Mouse (Mus musculus) layer of hippocampus, postnatal 10 days (tissue): ENCODE measurements around the gene Epha4. TPM values are rescaled to one million over a fixed set of nuclear protein-coding genes. Genes with fewer than 3 reads are reported as not detected.
A peak's percentile ranks its signal among the peaks of the same experiment; 100 is the strongest.

Source experiments
- DNase-seq, 2 experiments: peaks; one replicate each; pipeline ENCODE4 v3.0.0; 2021; ENCODE audit warnings: low spot score in 2 of 2
- long read RNA-seq: library from polyadenylated mRNA; stranded (forward); transcript quantifications from one replicate; pipeline ENCODE4 v2.0.0, GENCODE M21; 2023
- total RNA-seq, 2 experiments: library from RNA; stranded (reverse); gene quantifications; 2 replicates each; pipeline ENCODE4 v1.2.3; 2021

The Epha4 gene
- total RNA-seq: 100 to 1,000 TPM; 303 to 317 TPM
- long read RNA-seq, full-length matches to known transcripts: 9 of 53 reads
- long read RNA-seq, partial matches to known transcripts: 18 of 53 reads
- long read RNA-seq, other reads (novel, unspliced or antisense): 26 of 53 reads

DNA sequence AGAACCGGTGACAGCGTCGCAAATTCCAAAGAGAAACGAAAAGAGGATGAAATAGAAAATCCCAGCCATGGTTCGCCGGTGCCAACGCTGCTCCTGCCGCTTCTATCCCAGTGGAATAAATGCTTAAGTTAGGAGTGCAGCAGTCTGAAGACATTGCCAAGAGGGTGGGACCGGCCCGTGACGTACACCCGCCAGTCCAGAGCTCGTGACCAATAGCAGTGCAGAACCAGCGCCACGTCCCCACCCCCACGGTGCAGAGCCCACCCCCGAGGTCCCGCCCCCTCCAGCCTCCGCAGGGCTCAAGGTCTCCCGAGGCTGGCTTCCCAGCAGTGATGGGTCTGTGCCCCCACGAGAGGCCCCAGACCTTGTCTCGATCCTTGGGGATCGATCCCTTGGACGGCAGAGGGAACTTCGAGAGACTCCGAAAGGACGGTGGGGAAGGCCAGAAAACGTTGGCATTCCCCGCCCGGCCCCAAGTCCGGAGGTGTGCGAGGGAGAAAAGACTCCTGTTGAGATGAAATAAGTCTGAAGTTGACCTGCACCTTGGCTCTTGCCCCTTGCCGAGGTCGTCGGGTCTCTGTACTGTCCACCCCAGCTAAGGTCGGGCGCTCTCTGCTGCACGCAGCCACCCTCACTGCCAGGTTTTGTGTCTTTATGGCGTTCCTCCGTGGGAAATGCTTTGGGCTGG lies at the start of gene Epha4:
Gene Epha4, minus strand, starts transcription at position 126 of the 688 bp plus-strand sequence.
- peak; percentile 91 to 93 for DNase-seq

GRCm38 (mm10) chr1:77556199-77556598 lies 41.3 kb upstream of the Epha4 start:
- no peak for DNase-seq

DNA sequence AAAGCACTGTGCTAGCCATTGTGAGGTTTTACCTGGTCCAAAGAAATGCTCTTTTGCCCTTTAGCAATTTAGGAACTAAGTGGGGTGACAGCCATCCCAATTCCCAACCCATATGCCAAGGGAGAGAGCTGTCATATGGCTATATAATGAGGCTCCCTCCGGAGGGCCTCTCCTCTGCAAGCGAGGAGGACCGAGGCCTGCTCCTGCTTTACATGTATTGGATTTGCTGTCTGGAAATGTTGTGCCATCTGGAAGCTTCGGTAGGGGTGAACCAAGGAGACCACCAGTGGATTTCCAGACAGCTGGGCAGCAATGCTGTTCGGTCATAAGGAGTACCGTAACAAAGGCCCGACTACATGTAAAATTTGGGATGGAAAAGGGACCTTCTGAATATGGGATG lies 37.0 kb upstream of the Epha4 start:
- no peak for DNase-seq

DNA sequence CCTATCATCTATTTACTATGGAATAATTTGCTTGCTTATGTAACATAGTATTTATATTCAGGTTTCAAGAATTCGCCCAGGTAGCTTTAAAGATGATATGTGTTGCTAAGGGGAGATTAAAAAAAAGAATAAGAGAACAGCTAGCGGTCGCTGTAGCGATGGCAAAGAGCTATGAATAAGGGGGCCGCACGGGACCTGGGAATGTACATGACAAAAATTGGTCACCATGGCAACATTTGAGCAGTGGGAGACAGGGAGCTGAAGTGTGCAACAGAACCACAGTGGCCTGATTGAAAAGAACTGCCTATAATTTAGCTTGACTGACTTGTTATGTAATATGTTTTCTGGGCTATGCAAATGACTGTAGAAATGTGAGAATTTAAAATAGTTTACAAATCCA lies 30.8 kb upstream of the Epha4 start:
- DNase-seq: peak; percentile 36 to 43

DNA sequence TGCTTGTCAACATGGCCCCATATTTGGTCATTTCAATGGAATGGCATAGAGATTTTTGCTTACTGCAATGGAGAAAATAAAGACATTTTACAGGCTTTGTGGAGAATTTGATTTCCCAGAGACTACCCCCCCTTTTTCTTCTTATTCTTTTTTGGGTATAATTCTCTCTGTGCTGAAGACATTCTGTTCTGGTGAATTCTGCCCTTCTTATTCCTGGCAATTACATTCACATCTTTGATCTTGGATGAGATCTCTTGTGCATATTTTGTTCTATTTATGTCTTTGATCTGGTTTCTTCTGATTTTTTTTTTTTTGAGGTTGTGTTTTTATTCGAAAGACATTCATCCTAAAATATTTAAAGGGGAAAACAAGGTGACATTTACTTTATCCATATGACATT lies 30.1 kb upstream of the Epha4 start:
- no peak for DNase-seq

GRCm38 (mm10) chr1:77544279-77544678 lies 29.4 kb upstream of the Epha4 start:
- no peak for DNase-seq

DNA sequence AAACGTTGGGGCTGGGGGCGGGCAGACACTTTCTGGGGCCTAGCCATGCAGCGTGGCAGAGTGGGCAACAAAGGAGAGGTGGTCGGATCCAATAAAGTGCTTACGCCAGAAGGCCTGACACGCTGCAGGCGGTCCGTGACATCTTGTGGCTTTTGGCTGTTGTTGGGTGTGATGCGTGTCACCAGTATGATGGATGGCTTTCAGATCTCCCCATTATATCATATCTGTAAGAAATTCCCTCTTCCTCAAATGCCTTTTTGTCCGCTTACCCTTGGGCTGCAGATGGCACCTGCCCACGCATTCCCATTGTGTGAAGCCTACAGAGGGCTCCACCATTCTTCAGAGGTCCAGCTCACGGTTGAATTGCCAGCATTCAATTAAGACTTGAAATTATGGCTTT lies 25.1 kb upstream of the Epha4 start:
- DNase-seq: peak in 1 of 2 experiments; percentile 27

DNA sequence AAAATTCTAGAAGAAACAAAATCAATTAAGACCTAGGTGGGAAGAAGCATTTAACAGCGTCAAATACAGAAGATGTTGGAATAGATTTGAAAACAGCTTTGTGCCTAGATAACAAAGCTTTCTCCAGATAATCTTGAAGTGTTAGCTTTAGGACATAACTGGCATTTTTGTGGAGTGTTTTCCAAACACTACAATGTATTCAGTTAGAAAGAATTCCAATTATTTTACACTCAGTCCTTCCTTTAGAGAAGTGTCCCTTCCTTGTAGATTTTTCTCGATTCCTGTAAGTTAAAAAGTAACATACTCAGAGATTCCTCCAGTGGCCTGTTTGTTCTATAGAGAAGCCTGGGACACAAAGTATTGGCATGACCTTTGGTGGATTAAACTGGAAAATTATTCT lies 23.7 kb upstream of the Epha4 start:
- DNase-seq: no peak

DNA sequence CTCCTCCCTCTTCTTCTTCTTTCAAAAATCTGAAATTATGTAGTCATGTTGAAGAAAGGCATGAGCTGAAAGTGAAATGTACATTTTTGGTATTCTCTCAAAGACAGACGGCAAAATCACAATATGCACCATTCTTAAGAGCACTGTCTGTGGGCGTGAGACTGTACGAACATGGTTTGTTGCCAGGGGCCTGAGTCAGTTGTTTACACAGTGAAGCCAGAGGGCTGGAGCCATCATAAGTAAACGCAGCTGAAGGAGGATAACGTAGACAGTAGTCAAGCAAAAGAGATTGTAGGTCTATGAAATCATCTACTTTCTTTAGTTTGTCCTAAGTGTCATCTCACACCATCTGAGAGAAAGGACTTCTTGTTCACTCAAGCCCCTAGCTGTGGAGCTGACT lies 21.0 kb upstream of the Epha4 start:
- DNase-seq: peak in 1 of 2 experiments; percentile 15

GRCm38 (mm10) chr1:77532576-77533183 lies 17.8 kb upstream of the Epha4 start:
- no peak for DNase-seq

DNA sequence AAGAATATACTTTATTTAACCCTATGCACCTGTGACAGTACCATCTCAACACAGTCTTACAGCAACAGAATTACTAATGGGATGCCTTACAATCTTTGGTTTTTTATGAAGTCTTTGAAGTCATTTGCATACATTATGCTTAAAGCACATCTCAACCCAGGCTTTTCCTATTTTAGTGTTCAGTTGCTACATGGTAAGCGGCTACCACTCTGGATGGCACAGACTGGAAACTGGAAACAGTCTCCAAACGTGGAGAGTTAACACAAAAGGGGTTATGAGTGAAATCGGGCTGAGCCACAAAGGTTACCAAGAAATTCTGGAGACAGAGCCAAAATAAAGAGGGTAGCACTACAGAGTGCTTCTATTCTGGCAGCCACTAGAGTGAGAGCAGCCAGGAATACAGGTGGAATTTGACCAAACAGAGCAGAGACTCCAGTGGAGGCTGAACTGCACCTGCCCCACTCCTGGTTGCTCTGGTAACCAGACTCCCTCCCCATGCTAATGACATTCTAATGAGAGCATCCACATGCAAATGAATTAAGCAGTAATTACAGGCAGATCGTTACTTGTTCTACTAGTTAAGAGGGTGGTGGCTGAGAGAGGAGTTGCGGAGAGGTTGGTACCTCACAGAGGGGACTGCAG lies 17.2 kb upstream of the Epha4 start:
- DNase-seq: no peak

DNA sequence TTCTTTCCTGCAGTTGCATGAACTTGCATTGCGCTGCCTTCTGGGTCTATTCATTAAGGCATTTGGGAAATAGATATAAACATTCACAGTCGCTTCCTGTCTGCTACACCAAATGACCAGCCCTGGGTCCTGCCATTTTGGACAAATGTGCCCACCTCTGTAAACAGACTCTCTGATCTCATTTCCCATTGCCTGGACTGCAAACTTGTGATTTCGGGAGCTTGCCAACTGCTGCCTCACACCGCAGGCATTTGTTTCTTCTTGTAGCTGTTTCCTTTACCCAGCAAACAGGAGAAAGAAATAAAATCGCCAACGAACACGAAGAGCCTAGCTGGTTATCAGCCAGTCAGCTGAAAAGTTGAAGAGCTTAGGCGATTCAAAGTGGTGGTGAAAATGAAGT lies 10.2 kb upstream of the Epha4 start:
- DNase-seq: no peak

DNA sequence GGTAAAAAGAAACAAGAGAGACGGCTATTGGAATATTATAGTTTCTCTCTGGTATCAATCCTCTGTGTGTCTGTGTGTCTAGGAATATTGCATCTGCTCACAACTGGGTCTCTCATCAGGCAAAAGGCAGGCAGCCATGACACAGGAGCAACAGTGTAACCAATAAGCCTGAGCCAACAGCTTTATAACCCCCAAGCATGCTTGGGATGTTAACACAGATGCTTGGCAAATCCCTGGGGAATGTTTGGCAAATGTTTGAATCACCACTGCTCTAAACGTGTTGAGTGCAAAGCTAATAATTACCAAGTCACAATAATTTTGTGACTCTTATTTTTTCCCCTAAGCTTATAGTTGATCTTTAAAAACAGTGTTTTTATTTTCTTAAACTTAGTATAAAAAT lies 8.5 kb upstream of the Epha4 start:
- no peak for DNase-seq

DNA sequence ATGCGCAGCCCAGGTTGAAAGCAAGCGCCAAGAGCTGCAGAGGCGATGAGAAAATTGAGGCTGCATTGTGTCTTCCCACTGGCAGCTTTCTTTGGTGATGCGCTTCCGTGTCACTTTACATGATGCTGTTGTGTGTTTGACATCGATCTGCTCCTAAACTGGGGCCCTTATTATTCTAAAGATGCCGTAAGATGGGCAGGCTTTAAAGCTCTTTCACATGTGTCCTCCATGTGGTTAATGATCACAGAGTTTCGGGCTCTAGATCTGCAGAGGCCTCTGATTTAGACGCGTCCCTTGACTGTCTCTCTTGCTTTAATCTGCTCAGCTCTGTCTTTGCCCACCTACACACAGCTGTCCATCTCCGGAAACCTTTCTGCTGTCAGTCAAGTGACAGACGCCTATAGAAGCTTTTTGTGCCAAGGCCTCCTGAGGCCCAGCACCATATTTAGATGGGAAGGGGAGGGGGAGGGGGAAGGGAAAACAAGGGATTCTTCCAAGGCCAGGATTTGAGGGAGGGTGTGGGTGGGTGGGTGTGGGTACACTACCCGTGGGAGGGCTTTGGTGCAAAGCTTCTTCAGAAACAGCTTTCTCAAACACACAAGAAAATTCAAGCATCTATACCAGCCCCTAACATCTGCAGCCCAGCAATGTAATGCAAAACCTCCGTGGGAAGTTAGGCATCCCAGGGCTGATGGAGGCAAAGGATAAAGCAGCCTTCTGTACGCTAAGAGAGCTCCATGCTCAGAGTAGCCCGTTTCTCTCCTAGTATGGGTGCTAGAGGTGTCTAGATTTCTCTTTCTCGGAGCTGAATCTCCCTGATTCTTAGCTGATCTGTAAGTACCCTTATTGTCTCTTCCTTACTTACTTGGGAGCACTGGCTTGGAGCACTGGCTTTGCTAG lies 7.0 kb upstream of the Epha4 start:
- DNase-seq: no peak

DNA sequence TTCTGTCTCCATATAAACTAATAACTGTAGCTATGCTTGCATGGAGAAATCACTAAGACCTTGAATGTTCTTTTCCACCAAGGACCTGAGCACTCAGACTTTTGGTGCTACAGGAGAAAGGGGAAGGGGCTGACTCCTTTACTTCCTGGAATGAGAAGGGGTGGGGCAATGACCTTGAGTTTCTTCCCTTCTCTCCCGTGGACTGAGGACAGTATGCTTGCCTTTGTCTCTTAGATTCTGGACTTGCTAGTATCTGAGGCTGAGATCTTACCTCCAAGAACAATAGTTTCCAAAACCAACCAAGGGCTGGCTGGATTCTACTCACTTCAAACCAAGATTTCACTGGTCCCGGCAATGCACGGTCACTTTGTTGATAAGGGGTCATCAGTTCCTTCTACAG lies 3.8 kb upstream of the Epha4 start:
- no peak for DNase-seq

- DNase-seq: peak; percentile 97 to 98
Measured at GRCm38 (mm10) chr1:77516203-77516991, 1.5 kb upstream of the Epha4 start.

GRCm38 (mm10) chr1:77515651-77515981 lies 728 bp upstream of the Epha4 start:
- DNase-seq: peak in 1 of 2 experiments; percentile 62

GRCm38 (mm10) chr1:77514325-77514962 lies 444 bp downstream of the Epha4 start:
- DNase-seq: peak in 1 of 2 experiments; percentile 63

DNA sequence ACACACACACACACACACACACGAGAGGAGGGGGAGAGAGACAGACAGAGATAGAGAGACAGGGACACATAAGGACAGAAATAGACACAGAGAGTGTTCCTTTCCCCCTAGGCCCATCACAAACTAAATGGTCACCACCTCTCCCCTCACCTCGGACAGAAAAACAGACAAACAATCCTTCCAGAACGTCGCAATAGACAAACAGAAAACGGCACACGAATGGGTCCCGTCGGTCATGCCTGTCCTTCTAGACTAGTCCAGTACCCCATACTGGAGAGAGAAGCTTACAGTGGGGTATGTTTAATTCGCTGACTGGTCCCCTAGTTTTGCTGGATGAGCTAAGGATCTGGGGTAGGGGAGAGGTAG lies 946 bp downstream of the Epha4 start:
- DNase-seq: no peak

DNA sequence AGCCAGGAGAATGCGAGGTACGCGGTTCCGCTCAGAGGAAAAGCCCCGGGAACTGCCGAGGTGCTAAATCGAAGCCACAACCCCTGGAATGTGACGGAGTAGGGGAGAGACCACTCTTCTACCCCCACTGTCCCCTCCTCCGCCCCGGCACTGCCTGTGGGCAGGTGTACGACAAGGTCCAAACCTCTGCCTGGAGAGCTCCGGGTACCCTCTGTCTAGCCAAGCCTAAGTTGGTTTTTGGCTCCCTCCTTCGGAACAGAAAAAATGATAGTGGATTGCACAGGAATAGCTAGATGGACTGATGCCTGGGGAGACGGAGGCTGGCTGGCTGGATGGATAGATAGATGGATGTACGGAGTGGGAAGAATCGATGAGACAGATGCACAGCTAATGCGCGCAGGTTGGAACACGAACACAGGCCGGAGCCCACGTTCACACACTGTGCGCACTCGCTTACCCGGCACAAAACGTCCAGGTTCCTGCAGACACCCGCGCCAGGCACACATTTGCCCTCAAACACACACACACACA lies 1.4 kb downstream of the Epha4 start:
- peak; percentile 62 to 75 for DNase-seq
